Mouse (Mus musculus): ENCODE measurements around the gene Farp2. TPM values are rescaled to one million over a fixed set of nuclear protein-coding genes. Genes with fewer than 3 reads are reported as not detected.

Gene Farp2
- polyA plus RNA-seq, 1 experiment from 2014 or later, result 4.1 TPM

- Histone ChIP-seq H3K4me1 (no peaks in the 10 kb centered on the region), H3K27ac (no peak overlapping the region), H3K4me3 (no peak overlapping the region), H3K36me3 (peaks cover 18% of the 10 kb centered on the region), H3K27me3 (ENCODE audit: insufficient read depth, poor library complexity, severe bottlenecking) (no peaks in the 10 kb centered on the region), H3K9me3 (0 out of 2 replicates have a peak, but pooled peaks cover 4% of the 10 kb centered on the region)
- DNase-seq (ENCODE audit: low spot score), result no peak
- WGBS, result 75% methylated on average over 9 of the region's 9 CpGs
These were observed 56.0 kb downstream of the Farp2 start for GRCm38 (mm10) chr1:93567717-93568497.

- H3K27ac ChIP-seq, result no peak overlapping the region
- DNase-seq (ENCODE audit: low spot score), result no peak
- H3K36me3 ChIP-seq, result peaks cover 14% of the 10 kb centered on the region; the same call in 1 of the 2 replicates
- 74% methylated on average over 3 of the region's 3 CpGs for WGBS
- H3K27me3 ChIP-seq (ENCODE audit: insufficient read depth, poor library complexity, severe bottlenecking), result no peaks in the 10 kb centered on the region
- no peak overlapping the region for H3K4me3 ChIP-seq
- H3K9me3 ChIP-seq, result no peaks in the 10 kb centered on the region
- no peaks in the 10 kb centered on the region for H3K4me1 ChIP-seq
These were observed 65.2 kb downstream of the Farp2 start for GRCm38 (mm10) chr1:93577066-93577465.

GRCm38 (mm10) chr1:93577861-93578260, 66.0 kb downstream of the Farp2 start:
- Histone ChIP-seq H3K27me3 (ENCODE audit: insufficient read depth, poor library complexity, severe bottlenecking) (no peaks in the 10 kb centered on the region), H3K4me1 (no peaks in the 10 kb centered on the region), H3K4me3 (no peak overlapping the region), H3K36me3 (peaks cover 14% of the 10 kb centered on the region; the same call in 1 of the 2 replicates), H3K27ac (no peak overlapping the region), H3K9me3 (no peaks in the 10 kb centered on the region)
- WGBS, result 79% methylated on average over 4 of the region's 4 CpGs
- no peak for DNase-seq (ENCODE audit: low spot score)

- H3K9me3 ChIP-seq, result no peaks in the 10 kb centered on the region
- H3K4me3 ChIP-seq, result no peak overlapping the region
- peaks cover 16% of the 10 kb centered on the region; the same call in 1 of the 2 replicates for H3K36me3 ChIP-seq
- DNase-seq (ENCODE audit: low spot score), result no peak
- H3K27ac ChIP-seq, result no peak overlapping the region
- H3K4me1 ChIP-seq, result no peaks in the 10 kb centered on the region
- 92% methylated on average over 7 of the region's 7 CpGs for WGBS
- H3K27me3 ChIP-seq (ENCODE audit: insufficient read depth, poor library complexity, severe bottlenecking), result no peaks in the 10 kb centered on the region
These were observed 69.7 kb downstream of the Farp2 start for GRCm38 (mm10) chr1:93581545-93581944.

GRCm38 (mm10) chr1:93588346-93588745, 76.5 kb downstream of the Farp2 start:
- H3K27me3 ChIP-seq (ENCODE audit: insufficient read depth, poor library complexity, severe bottlenecking), result no peaks in the 10 kb centered on the region
- H3K4me1 ChIP-seq, result no peaks in the 10 kb centered on the region
- no peaks in the 10 kb centered on the region; the same call in 1 of the 2 replicates for H3K9me3 ChIP-seq
- 74% methylated on average over 3 of the region's 3 CpGs for WGBS
- no peak for DNase-seq (ENCODE audit: low spot score)
- peaks cover 6% of the 10 kb centered on the region; the same call in 1 of the 2 replicates for H3K36me3 ChIP-seq
- H3K27ac ChIP-seq, result no peak overlapping the region
- no peak overlapping the region for H3K4me3 ChIP-seq

- no peak for DNase-seq (ENCODE audit: low spot score)
- H3K27me3 ChIP-seq (ENCODE audit: insufficient read depth, poor library complexity, severe bottlenecking), result no peaks in the 10 kb centered on the region
- 0 out of 2 replicates have a peak, but pooled peaks cover 2% of the 10 kb centered on the region for H3K36me3 ChIP-seq
- no peaks in the 10 kb centered on the region; the same call in 1 of the 2 replicates for H3K9me3 ChIP-seq
- H3K4me3 ChIP-seq, result no peak overlapping the region
- no peak overlapping the region for H3K27ac ChIP-seq
- no peaks in the 10 kb centered on the region for H3K4me1 ChIP-seq
These were observed 82.1 kb downstream of the Farp2 start for GRCm38 (mm10) chr1:93593960-93594359.

GRCm38 (mm10) chr1:93595916-93596315, 84.0 kb downstream of the Farp2 start:
- no peaks in the 10 kb centered on the region; the same call in 1 of the 2 replicates for H3K9me3 ChIP-seq
- no peak overlapping the region for H3K27ac ChIP-seq
- no peak for DNase-seq (ENCODE audit: low spot score)
- H3K4me3 ChIP-seq, result no peak overlapping the region
- H3K4me1 ChIP-seq, result no peaks in the 10 kb centered on the region
- H3K36me3 ChIP-seq, result 0 out of 2 replicates have a peak, but pooled peaks cover 2% of the 10 kb centered on the region
- WGBS, result 73% methylated on average over 6 of the region's 6 CpGs
- no peaks in the 10 kb centered on the region for H3K27me3 ChIP-seq (ENCODE audit: insufficient read depth, poor library complexity, severe bottlenecking)

- no peak for DNase-seq (ENCODE audit: low spot score)
- Histone ChIP-seq H3K27ac (no peak overlapping the region), H3K4me3 (no peak overlapping the region), H3K4me1 (no peaks in the 10 kb centered on the region), H3K36me3 (peaks cover 4% of the 10 kb centered on the region; the same call in 1 of the 2 replicates), H3K27me3 (ENCODE audit: insufficient read depth, poor library complexity, severe bottlenecking) (no peaks in the 10 kb centered on the region), H3K9me3 (no peaks in the 10 kb centered on the region)
- WGBS, result 85% methylated on average over 4 of the region's 4 CpGs
These were observed 91.0 kb downstream of the Farp2 start for GRCm38 (mm10) chr1:93602911-93603310.

- no peak for DNase-seq (ENCODE audit: low spot score)
- H3K4me3 ChIP-seq, result no peak overlapping the region
- no peaks in the 10 kb centered on the region for H3K9me3 ChIP-seq
- H3K36me3 ChIP-seq, result peaks cover 4% of the 10 kb centered on the region; the same call in 1 of the 2 replicates
- WGBS, result 89% methylated on average over 12 of the region's 12 CpGs
- H3K27ac ChIP-seq, result no peak overlapping the region
- H3K4me1 ChIP-seq, result peaks cover 2% of the 10 kb centered on the region; the same call in 1 of the 2 replicates
- H3K27me3 ChIP-seq (ENCODE audit: insufficient read depth, poor library complexity, severe bottlenecking), result no peaks in the 10 kb centered on the region
These were observed 92.0 kb downstream of the Farp2 start for GRCm38 (mm10) chr1:93603921-93604320.

GRCm38 (mm10) chr1:93607090-93608083, 95.5 kb downstream of the Farp2 start:
- DNase-seq (ENCODE audit: low spot score), result no peak
- Histone ChIP-seq H3K36me3 (peaks cover 4% of the 10 kb centered on the region; the same call in 1 of the 2 replicates), H3K27me3 (ENCODE audit: insufficient read depth, poor library complexity, severe bottlenecking) (no peaks in the 10 kb centered on the region), H3K4me3 (no peak overlapping the region), H3K4me1 (peaks cover 2% of the 10 kb centered on the region; the same call in 1 of the 2 replicates), H3K9me3 (no peaks in the 10 kb centered on the region), H3K27ac (no peak overlapping the region)
- WGBS, result 81% methylated on average over 14 of the region's 14 CpGs

- Histone ChIP-seq H3K4me1 (peaks cover 2% of the 10 kb centered on the region; the same call in 1 of the 2 replicates), H3K36me3 (peaks cover 4% of the 10 kb centered on the region; the same call in 1 of the 2 replicates), H3K9me3 (no peaks in the 10 kb centered on the region), H3K27ac (no peak overlapping the region; the same call in 1 of the 2 replicates), H3K27me3 (ENCODE audit: insufficient read depth, poor library complexity, severe bottlenecking) (no peaks in the 10 kb centered on the region), H3K4me3 (no peak overlapping the region)
- WGBS, result 76% methylated on average over 4 of the region's 4 CpGs
- no peak for DNase-seq (ENCODE audit: low spot score)
These were observed 96.9 kb downstream of the Farp2 start for GRCm38 (mm10) chr1:93608696-93609245.

- H3K27me3 ChIP-seq (ENCODE audit: insufficient read depth, poor library complexity, severe bottlenecking), result no peaks in the 10 kb centered on the region
- H3K4me3 ChIP-seq, result no peak overlapping the region
- peaks cover 2% of the 10 kb centered on the region; the same call in 1 of the 2 replicates for H3K4me1 ChIP-seq
- H3K9me3 ChIP-seq, result no peaks in the 10 kb centered on the region
- H3K27ac ChIP-seq, result no peak overlapping the region
- no peak for DNase-seq (ENCODE audit: low spot score)
- peaks cover 4% of the 10 kb centered on the region; the same call in 1 of the 2 replicates for H3K36me3 ChIP-seq
- 80% methylated on average over 8 of the region's 8 CpGs for WGBS
These were observed 97.9 kb downstream of the Farp2 start for GRCm38 (mm10) chr1:93609762-93610161.
